Mouse (Mus musculus) monocyte, adult 59 days (primary cell): ENCODE results near the gene Gpatch2l. TPM values are rescaled to one million over a fixed set of nuclear protein-coding genes. Genes with fewer than 3 reads are reported as not detected.

Source experiments
- total RNA-seq, 2 experiments: library from RNA; stranded (reverse); gene quantifications; one replicate each; pipeline ENCODE4 v1.2.4; 2023

Gene Gpatch2l
- total RNA-seq, result 10 to 100 TPM; 75.1 to 78.8 TPM

DNA sequence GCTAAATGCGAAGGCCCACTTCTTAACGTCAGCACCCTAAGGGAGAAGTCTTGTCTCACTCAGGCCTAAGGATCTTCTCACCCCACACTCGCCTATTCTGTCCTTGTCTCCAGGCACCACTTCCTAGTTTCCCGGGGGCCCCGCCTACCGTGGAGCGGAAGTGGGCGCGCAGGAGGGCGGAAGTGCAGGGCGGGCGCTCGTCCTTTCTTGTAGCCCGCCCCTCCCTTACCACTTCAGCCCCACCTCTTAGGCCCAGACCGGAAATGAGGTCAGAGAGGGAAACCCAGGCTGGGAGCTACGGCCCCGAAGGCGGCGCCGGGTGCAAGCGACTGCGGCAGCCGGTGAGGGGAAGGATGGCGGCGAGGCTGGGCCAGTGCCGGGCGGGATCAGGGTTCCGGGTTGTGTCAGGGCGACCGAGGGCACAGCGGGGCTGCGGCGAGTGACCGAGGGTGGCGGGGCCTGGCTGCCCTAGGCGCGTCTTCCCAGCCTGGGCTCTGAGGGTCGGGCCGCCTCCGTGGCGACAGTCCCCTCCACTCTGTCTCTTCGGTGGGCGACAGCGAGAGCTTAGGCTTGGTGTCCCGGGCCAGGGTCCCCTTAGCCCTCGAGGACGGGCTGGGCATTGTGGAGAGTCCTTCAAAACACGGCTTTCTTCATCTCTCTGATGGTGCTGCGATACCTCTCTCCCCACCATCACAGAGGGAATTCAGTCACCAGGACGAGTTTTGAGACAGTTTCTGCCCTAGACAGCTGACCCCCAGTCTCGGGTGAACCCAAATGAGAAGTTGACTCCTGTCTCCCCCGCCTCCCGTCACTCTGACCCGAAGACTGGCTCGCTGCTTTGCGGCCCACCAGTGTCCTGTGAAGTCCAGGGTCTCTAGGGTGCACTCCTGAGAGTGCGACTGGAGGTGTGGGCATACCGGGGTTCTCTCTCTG lies at the start of gene Gpatch2l:
Gene Gpatch2l, plus strand, starts transcription at position 255 of the 933 bp plus-strand sequence.

Other genes with a start within 250 kb of the Gpatch2l start
- gene Tgfb3, start 162.8 kb upstream of the Gpatch2l start, total RNA-seq, result under 1 TPM; 0.49 to 0.50 TPM
- gene Ift43, start 159.3 kb upstream of the Gpatch2l start, total RNA-seq, result 1 to 10 TPM; 1.1 to 3.1 TPM
- gene Esrrb, start 119.3 kb downstream of the Gpatch2l start, total RNA-seq, result not detected